Mouse (Mus musculus) C2C12 (cell line): ENCODE results near the gene Palm. TPM values are rescaled to one million over a fixed set of nuclear protein-coding genes. Genes with fewer than 3 reads are reported as not detected.

Source experiments
- H3K27me3 ChIP-seq: one replicate; pipeline ENCODE4 v1.6.1; 2011; ENCODE audit not compliant: control insufficient read depth, insufficient read depth, insufficient read length
- H3K36me3 ChIP-seq: one replicate; pipeline ENCODE4 v1.6.1; 2011; ENCODE audit not compliant: control insufficient read depth, insufficient read depth
- H3K4me3 ChIP-seq: one replicate; pipeline ENCODE4 v1.5.1; 2011; ENCODE audit warnings: mild to moderate bottlenecking, control low read depth; ENCODE audit not compliant: poor library complexity, insufficient read depth, severe bottlenecking
- H3K79me2 ChIP-seq: one replicate; pipeline ENCODE4 v1.6.1; 2011; ENCODE audit not compliant: control insufficient read depth, insufficient read depth
- H3K79me3 ChIP-seq: one replicate; pipeline ENCODE4 v1.6.1; 2011; ENCODE audit warnings: low read depth, control low read depth
- H3ac ChIP-seq: one replicate; pipeline ENCODE3; 2011; ENCODE audit warnings: low read depth; ENCODE audit not compliant: control insufficient read depth, insufficient read length
- CEBPB ChIP-seq: IDR thresholded peaks from one replicate; pipeline ENCODE4 v1.6.1; 2011; ENCODE audit warnings: low read depth, mild to moderate bottlenecking, control low read depth, moderate library complexity
- CTCF ChIP-seq: IDR thresholded peaks from one replicate; pipeline ENCODE4 v1.5.1; 2011; ENCODE audit not compliant: control insufficient read depth, insufficient read depth, insufficient read length
- FOSL1 ChIP-seq: IDR thresholded peaks from one replicate; pipeline ENCODE4 v1.8.0; 2011; ENCODE audit warnings: mild to moderate bottlenecking, low read length; ENCODE audit not compliant: poor library complexity, insufficient read depth, severe bottlenecking
- MAX ChIP-seq: IDR thresholded peaks from one replicate; pipeline ENCODE4 v1.6.1; 2011; ENCODE audit warnings: mild to moderate bottlenecking, control low read depth
- MYOD1 ChIP-seq: IDR thresholded peaks from one replicate; pipeline ENCODE4 v1.6.1; 2011; ENCODE audit warnings: low read depth; ENCODE audit not compliant: control insufficient read depth, insufficient read length
- MYOG ChIP-seq: IDR thresholded peaks from one replicate; pipeline ENCODE4 v1.6.1; 2011; ENCODE audit not compliant: control insufficient read depth, insufficient read length; ENCODE audit errors: extremely low read depth
- USF1 ChIP-seq: IDR thresholded peaks from one replicate; pipeline ENCODE4 v1.6.1; 2011; ENCODE audit warnings: low read depth, mild to moderate bottlenecking, control low read depth, moderate library complexity
- polyA plus RNA-seq: library from polyadenylated mRNA; unstranded; fragments of >200 nt; fragmentation: generic; extraction: Trizol; gene quantifications from one replicate; pipeline ENCODE4 v1.2.1, GENCODE M21; 2012; ENCODE audit warnings: missing spikeins

The Palm gene
- polyA plus RNA-seq, 1 experiment, result 39.9 TPM

DNA sequence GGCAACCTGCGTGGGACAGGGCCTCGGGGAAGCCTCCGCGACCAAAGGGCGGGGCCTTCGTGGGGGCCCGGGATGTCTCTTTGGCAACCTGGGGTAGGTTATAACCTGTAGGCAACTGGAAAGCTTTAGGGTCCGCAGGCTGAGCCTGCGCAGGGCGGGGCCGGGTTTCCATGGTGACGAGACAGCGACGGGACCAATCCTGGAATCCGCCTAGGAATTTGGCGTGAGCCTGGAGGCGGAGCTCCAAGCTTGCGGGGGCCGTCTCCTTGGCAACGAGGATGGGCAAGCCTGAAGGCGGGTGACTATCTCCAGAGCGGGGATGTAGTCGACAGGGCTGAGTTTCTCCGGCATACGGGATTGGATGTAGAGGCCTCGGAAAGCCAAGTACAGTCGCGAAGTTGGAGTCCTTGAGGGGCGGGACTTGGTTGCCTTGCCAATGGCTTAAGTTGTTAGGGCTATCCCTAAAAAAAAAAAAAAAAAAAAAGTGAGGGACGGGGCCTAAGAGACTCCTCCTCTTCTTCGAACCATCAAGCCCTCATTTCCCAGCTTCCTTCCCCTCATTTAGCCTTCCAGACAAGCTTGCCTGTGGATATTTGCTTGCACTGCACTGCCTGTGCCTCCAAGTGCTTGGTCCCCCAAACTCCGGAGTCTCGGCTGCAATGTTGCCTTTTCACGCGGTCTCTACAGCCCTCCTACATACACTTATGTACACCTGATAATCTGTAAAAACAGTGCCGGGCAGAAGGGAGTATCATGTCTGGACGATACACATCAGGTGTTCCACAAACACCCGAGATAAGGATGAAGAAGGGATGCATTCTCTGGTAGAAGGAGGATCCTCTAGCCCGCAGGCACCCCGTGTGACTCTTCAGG, 25.8 kb upstream of the Palm start:
- H3K4me3 ChIP-seq, result peak overlapping the region; percentile 99
- TF ChIP-seq FOSL1, result no peak
- no peak for TF ChIP-seq CEBPB
- no peak for TF ChIP-seq CTCF
- TF ChIP-seq MYOG, result no peak
- TF ChIP-seq MAX, result no peak
- no peak for TF ChIP-seq MYOD1
- H3K27me3 ChIP-seq, result no peaks in the 10 kb centered on the region
- H3K79me3 ChIP-seq, result peaks cover 39% of the 10 kb centered on the region
- peak overlapping the region; percentile 26 for H3ac ChIP-seq
- H3K36me3 ChIP-seq, result peaks cover 25% of the 10 kb centered on the region
- peaks cover 42% of the 10 kb centered on the region for H3K79me2 ChIP-seq

DNA sequence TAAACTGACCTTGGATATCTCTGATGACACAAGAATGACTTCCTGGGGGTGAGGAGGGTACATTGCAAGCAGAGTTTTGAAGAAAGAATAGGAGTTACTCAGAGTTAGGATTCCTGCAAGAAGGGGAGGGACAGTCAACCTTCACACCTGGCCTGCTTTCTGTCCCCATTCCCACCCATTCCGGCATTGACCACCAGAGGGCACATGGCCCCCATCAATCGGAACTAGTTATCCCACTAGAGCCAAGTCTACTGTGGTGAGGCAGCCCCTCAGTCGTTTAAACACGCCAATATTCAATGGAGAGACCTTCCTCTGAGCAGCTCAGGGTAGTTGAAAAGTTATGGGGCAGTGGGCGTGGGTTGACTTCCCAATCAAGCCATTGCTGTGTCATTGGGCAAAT, 25.0 kb upstream of the Palm start:
- TF ChIP-seq CEBPB, result no peak
- TF ChIP-seq CTCF, result peak; percentile 87
- TF ChIP-seq MAX, result peak; percentile 45
- TF ChIP-seq USF1, result no peak
- peaks cover 17% of the 10 kb centered on the region for H3K36me3 ChIP-seq
- no peaks in the 10 kb centered on the region for H3K27me3 ChIP-seq
- H3K79me2 ChIP-seq, result peaks cover 34% of the 10 kb centered on the region
- H3ac ChIP-seq, result no peak overlapping the region
- no peak overlapping the region for H3K4me3 ChIP-seq
- H3K79me3 ChIP-seq, result peaks cover 31% of the 10 kb centered on the region

DNA sequence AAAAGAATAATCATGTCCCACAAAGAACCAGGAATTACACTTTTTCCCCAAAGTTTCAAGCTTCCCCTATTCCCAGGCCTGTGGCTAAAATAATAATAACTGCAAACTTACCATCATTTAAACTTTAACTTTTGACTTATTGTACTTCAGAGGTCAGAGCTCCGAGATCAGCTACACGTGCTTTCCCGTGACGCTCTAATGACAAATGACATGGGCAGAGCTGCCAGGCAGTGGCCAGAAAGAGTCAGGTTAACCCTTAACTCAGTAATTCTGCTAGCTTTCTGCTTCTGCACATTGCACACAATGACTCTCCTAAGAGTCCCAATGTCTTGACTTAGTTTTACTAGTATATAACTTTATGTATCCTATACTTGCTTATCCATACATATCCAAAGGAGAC, 24.0 kb upstream of the Palm start:
- no peak overlapping the region for H3ac ChIP-seq
- H3K4me3 ChIP-seq, result no peak overlapping the region
- H3K27me3 ChIP-seq, result no peaks in the 10 kb centered on the region
- TF ChIP-seq USF1 (no peak), FOSL1 (no peak), CEBPB (no peak), MYOG (no peak), MAX (no peak), MYOD1 (no peak), CTCF (no peak)
- peaks cover 22% of the 10 kb centered on the region for H3K79me3 ChIP-seq
- H3K36me3 ChIP-seq, result peaks cover 9% of the 10 kb centered on the region
- peaks cover 24% of the 10 kb centered on the region for H3K79me2 ChIP-seq

DNA sequence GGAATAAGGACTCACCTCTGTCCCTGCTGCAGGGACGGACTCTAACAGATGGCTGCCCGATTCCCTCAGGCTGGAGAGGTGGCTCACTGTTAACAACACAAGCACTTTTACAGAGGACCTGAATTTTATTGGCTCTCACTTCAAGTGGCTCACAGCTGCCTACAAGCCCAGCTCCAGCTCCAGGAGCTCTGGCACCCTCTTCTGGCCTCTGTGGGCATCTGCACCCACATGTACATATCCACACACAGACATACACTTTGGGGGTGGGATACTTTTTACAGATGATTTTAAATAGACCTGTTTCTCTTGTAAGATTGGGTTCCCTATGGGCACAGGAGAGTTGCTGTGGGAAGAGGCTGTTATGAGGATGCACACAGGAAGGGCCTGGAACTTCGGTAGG, 21.1 kb upstream of the Palm start:
- Histone ChIP-seq H3K79me2 (no peaks in the 10 kb centered on the region), H3ac (no peak overlapping the region), H3K79me3 (no peaks in the 10 kb centered on the region), H3K4me3 (no peak overlapping the region), H3K36me3 (no peaks in the 10 kb centered on the region), H3K27me3 (no peaks in the 10 kb centered on the region)
- TF ChIP-seq FOSL1, result no peak
- TF ChIP-seq USF1, result no peak
- no peak for TF ChIP-seq MYOG
- TF ChIP-seq CTCF, result no peak
- no peak for TF ChIP-seq MAX
- TF ChIP-seq MYOD1, result no peak

DNA sequence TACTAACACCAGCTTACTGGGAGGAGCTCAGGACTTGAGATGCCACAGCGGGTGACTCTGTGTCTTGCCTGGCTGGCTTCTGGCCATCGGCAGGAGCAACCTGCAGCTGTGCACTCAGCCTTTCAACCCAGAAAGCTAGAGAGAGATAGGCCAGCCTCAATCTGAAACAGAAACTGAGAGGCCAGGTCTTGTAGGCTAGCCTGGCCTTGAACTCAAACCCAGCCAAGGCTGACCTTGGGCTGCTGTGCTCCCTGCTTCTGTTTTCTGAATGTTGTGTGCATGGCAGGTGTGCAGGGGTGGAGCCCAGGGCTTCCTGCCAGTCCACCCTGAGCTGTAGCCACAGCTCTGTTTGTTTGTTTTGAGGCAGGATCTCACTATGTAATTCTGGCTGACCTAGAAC, 20.2 kb upstream of the Palm start:
- no peaks in the 10 kb centered on the region for H3K27me3 ChIP-seq
- H3ac ChIP-seq, result no peak overlapping the region
- TF ChIP-seq USF1 (no peak), FOSL1 (no peak), CTCF (no peak), MYOG (no peak), MYOD1 (no peak), MAX (no peak), CEBPB (no peak)

More for the DNA sequence above, 20.2 kb upstream of the Palm start:
- no peaks in the 10 kb centered on the region for H3K36me3 ChIP-seq
- no peaks in the 10 kb centered on the region for H3K79me3 ChIP-seq
- no peak overlapping the region for H3K4me3 ChIP-seq
- no peaks in the 10 kb centered on the region for H3K79me2 ChIP-seq
